In the genomic region with DNA sequence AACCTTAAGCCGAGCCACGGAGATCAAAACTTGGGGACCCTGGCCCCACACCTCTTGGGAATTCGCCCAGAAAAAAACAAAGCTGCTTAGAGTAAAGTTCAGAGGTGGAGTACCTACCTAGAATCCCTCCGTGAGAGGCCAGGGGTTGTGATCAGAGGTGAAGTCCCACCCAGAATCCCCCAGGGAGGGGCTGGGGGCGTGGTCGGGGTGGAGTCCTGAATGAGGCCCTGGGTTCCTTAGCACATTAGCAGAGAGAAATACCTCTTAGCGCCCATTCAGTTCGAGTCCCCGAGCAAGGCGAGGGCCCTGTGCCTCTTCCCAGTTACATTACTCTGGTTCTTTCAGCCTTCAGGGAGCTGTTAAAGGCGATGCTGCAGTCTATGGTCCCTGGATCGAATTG, we compare ENCODE assay signal across 9 mouse cellular contexts. TPM values are rescaled to one million over a fixed set of nuclear protein-coding genes. Genes with fewer than 3 reads are reported as not detected.
A peak's percentile ranks its signal among the peaks of the same experiment; 100 is the strongest.
DNase-seq lines count a peak whose midpoint lies in the region; ATAC-seq and TF ChIP-seq lines count a peak whose summit lies in the region.
"Had no signal": no experiment of that assay in that cellular context is flagged by ENCODE, and none has a peak within 500 bp of the region (broad histone marks: within the 10 kb centered on the region; RNA-seq: fewer than 3 reads in every experiment).

No protein-coding gene starts in this region.

- peaks cover 4% of the 10 kb centered on the region; the same call in 1 of the 2 replicates for H3K9me3 ChIP-seq in heart, embryonic 12.5 days (replicated peaks)
- H3K9me3 ChIP-seq in intestine, postnatal 0 days (ENCODE audit: control insufficient read depth): no peaks in the 10 kb centered on the region

- 0 out of 2 replicates have a peak overlapping the region, but pooled peaks have one; percentile 5 for H3K9ac ChIP-seq in heart, embryonic 12.5 days
- 0 out of 2 replicates have a peak overlapping the region, but pooled peaks have one; percentile 3 for H3K9ac ChIP-seq in intestine, postnatal 0 days (ENCODE audit: low read depth, low read length)

- no peak overlapping the region for H3K27ac ChIP-seq in heart, embryonic 12.5 days (ENCODE audit: poor library complexity, severe bottlenecking)
- H3K27ac ChIP-seq in intestine, postnatal 0 days (ENCODE audit: low read depth, low read length): no peak overlapping the region

- no peak for ATAC-seq in heart, embryonic 12.5 days (ENCODE audit: insufficient number of reproducible peaks, low FRiP score)
- peak; percentile 24; the same call in 1 of the 2 replicates for ATAC-seq in intestine, postnatal 0 days

- H3K36me3 ChIP-seq in heart, embryonic 12.5 days: peaks cover 26% of the 10 kb centered on the region
- peaks cover 13% of the 10 kb centered on the region for H3K36me3 ChIP-seq in intestine, postnatal 0 days (ENCODE audit: control insufficient read depth, insufficient read depth)

- H3K4me3 ChIP-seq in heart, embryonic 12.5 days: no peak overlapping the region
- no peak overlapping the region for H3K4me3 ChIP-seq in intestine, postnatal 0 days (ENCODE audit: low read depth, low read length)

- peaks cover 16% of the 10 kb centered on the region; the same call in 1 of the 2 replicates for H3K27me3 ChIP-seq in heart, embryonic 12.5 days (replicated peaks)
- H3K27me3 ChIP-seq in intestine, postnatal 0 days (replicated peaks; ENCODE audit: control insufficient read depth, insufficient read depth, low read length): no peaks in the 10 kb centered on the region

- intact Hi-C loops in heart, postnatal 10 days (cut with DNase I): no loop called here

- no peak for DNase-seq in heart, postnatal 10 days
- DNase-seq in testis, postnatal 10 days (ENCODE audit: low spot score): peak; percentile 69
- no peak for DNase-seq in testis, postnatal 14 days (ENCODE audit: low spot score)
- no peak for DNase-seq in adrenal gland, postnatal 25 days
- DNase-seq in thymus, postnatal 36 days: no peak
- DNase-seq in layer of hippocampus, postnatal 14 days (ENCODE audit: low spot score in 2 of 2): no peak
- DNase-seq: right cerebral cortex, postnatal 25 days had no signal

- H3K4me1 ChIP-seq in heart, embryonic 12.5 days (replicated peaks): peaks cover 26% of the 10 kb centered on the region
- peaks cover 9% of the 10 kb centered on the region for H3K4me1 ChIP-seq in intestine, postnatal 0 days (replicated peaks; ENCODE audit: control insufficient read depth, insufficient read depth, low read length)

- TF ChIP-seq CTCF in intestine, postnatal 0 days (IDR thresholded peaks at IDR 0.05; ENCODE audit: low read depth): no peak

- WGBS in heart, embryonic 12.5 days: 9% methylated on average over 12 of the region's 12 CpGs
- 8% methylated on average over 12 of the region's 12 CpGs for WGBS in intestine, postnatal 0 days

- peak overlapping the region; percentile 47 for H3K4me2 ChIP-seq in heart, embryonic 12.5 days
- peak overlapping the region; percentile 46 for H3K4me2 ChIP-seq in intestine, postnatal 0 days (replicated peaks; ENCODE audit: low read depth)

RNA-seq across cellular contexts. Expression of a gene that starts 9.8 kb away (rescaled TPM):
- polyA plus RNA-seq in heart, embryonic 12.5 days (2016; fragmentation: Nextera tagmentation; extraction: Ambion mirVana): 12.1 and 12.9 TPM in 2 replicates
- 1 to 10 TPM; 5.4 to 9.8 TPM for total RNA-seq in heart, postnatal 10 days (2021)
- 9.6 and 13.4 TPM in 2 replicates for polyA plus RNA-seq in intestine, postnatal 0 days (2015; fragmentation: Nextera tagmentation; extraction: Ambion mirVana)
- total RNA-seq in adrenal gland, postnatal 25 days (2021): 27.1 and 29.1 TPM in 2 replicates
- 10 to 100 TPM; 10.4 to 12.5 TPM for total RNA-seq in layer of hippocampus, postnatal 14 days (2021)

RNA-seq across cellular contexts. Expression of a gene that starts 10.1 kb away (rescaled TPM):
- polyA plus RNA-seq in heart, embryonic 12.5 days (2016; fragmentation: Nextera tagmentation; extraction: Ambion mirVana): 638 and 663 TPM in 2 replicates
- total RNA-seq in heart, postnatal 10 days (2021): 100 to 1,000 TPM; 794 to 859 TPM
- polyA plus RNA-seq in intestine, postnatal 0 days (2015; fragmentation: Nextera tagmentation; extraction: Ambion mirVana): 660 and 718 TPM in 2 replicates
- 248 and 277 TPM in 2 replicates for total RNA-seq in adrenal gland, postnatal 25 days (2021)
- total RNA-seq in layer of hippocampus, postnatal 14 days (2021): 100 to 1,000 TPM; 220 to 270 TPM

RNA-seq across cellular contexts. Expression of a gene that starts 29.7 kb away (rescaled TPM):
- 7.5 and 9.0 TPM in 2 replicates for polyA plus RNA-seq in heart, embryonic 12.5 days (2016; fragmentation: Nextera tagmentation; extraction: Ambion mirVana)
- 10 to 100 TPM; 19.0 to 21.0 TPM for total RNA-seq in heart, postnatal 10 days (2021)
- 20.6 and 21.0 TPM in 2 replicates for polyA plus RNA-seq in intestine, postnatal 0 days (2015; fragmentation: Nextera tagmentation; extraction: Ambion mirVana)
- 3.8 and 5.3 TPM in 2 replicates for total RNA-seq in adrenal gland, postnatal 25 days (2021)
- 1 to 10 TPM; 2.1 to 3.0 TPM for total RNA-seq in layer of hippocampus, postnatal 14 days (2021)

RNA-seq across cellular contexts. Expression of a gene that starts 36.9 kb away (rescaled TPM):
- polyA plus RNA-seq in heart, embryonic 12.5 days (2016; fragmentation: Nextera tagmentation; extraction: Ambion mirVana): 33.3 and 34.8 TPM in 2 replicates
- total RNA-seq in heart, postnatal 10 days (2021): 10 to 100 TPM; 21.0 to 23.0 TPM
- 16.1 and 16.6 TPM in 2 replicates for polyA plus RNA-seq in intestine, postnatal 0 days (2015; fragmentation: Nextera tagmentation; extraction: Ambion mirVana)
- 41.9 and 47.4 TPM in 2 replicates for total RNA-seq in adrenal gland, postnatal 25 days (2021)
- 10 to 100 TPM; 60.9 to 66.3 TPM for total RNA-seq in layer of hippocampus, postnatal 14 days (2021)

RNA-seq across cellular contexts. Expression of a gene that starts 42.4 kb away (rescaled TPM):
- polyA plus RNA-seq in heart, embryonic 12.5 days (2016; fragmentation: Nextera tagmentation; extraction: Ambion mirVana): 1.0 and 1.4 TPM in 2 replicates
- total RNA-seq in heart, postnatal 10 days (2021): under 1 TPM; 0.27 to 0.43 TPM
- polyA plus RNA-seq in intestine, postnatal 0 days (2015; fragmentation: Nextera tagmentation; extraction: Ambion mirVana): 0.25 and 0.51 TPM in 2 replicates
- total RNA-seq in adrenal gland, postnatal 25 days (2021): 0.79 and 1.5 TPM in 2 replicates
- total RNA-seq in layer of hippocampus, postnatal 14 days (2021): under 1 TPM; 0.35 to 0.57 TPM
